Mouse (Mus musculus) megakaryocyte, embryonic 14.5 days (primary cell): ENCODE measurements around the gene Dnttip2.

Source experiments
- FLI1 ChIP-seq: IDR thresholded peaks from 2 replicates; pipeline ENCODE4 v1.6.1; 2012; ENCODE audit warnings: low read length, inconsistent platforms, mixed read lengths
- GATA1 ChIP-seq: IDR thresholded peaks from 3 replicates; pipeline ENCODE4 v1.6.1; 2012; ENCODE audit warnings: mixed read lengths, low read length, inconsistent platforms, borderline replicate concordance

GRCm38 (mm10) chr3:122312078-122312477, 37.9 kb downstream of the Dnttip2 start:
- TF ChIP-seq GATA1 (no peak), FLI1 (no peak)
